Mouse (Mus musculus): ENCODE data around the gene Gm20683.

DNA sequence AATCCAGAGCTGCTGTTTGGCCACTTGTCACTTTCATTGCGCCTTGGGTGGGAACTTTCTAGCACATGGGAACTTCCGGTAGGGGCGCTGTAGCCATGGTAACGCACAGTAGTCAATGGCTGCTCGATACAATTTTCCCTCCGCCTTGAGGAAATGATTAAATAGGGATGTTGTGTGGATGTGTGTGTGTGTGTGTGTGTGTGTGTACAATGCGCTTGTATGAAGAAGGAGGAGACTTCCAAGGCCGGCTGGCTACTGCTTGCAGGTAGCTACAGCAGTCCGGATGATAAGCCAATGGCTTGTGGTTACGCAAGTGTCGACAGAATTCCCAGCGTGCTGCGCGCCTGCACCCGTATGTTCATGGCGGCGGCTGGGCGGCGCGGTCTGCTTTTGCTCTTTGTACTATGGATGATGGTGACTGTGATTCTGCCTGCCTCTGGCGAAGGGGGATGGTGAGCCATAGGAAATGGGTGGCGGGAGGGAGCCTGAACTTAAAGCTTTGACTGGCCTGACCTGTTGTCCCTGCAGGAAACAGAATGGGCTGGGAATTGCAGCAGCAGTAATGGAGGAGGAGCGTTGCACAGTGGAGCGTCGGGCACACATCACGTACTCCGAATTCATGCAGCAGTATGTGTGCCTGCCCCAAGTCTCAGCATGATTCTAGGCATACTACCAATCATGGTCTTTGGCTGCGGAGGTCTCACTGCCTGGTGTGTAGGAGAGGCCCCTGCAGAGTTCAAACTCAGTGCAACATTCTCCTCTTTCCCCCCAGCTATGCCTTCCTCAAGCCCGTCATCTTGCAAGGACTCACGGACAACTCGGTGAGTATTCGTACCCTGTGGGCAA is 12.6 kb downstream of the Gm20683 start, which contains the start of gene Jmjd8:
- TF ChIP-seq ETS1 (IDR thresholded peaks at IDR 0.05; ENCODE audit: low read depth, low read length) (0 out of 2 replicates have a peak, but pooled peaks have one; percentile 42), ZKSCAN1 (IDR thresholded peaks at IDR 0.05; ENCODE audit: low read depth, low read length) (peak; percentile 64; the same call in 1 of the 2 replicates)
